Mouse (Mus musculus) right cerebral cortex, postnatal 10 days (tissue): ENCODE data around the gene Gm37240.

Source experiments
- DNase-seq, 2 experiments: peaks; one replicate each; pipeline ENCODE4 v3.0.0; 2021; ENCODE audit warnings: low spot score in 2 of 2

The Gm37240 gene

GRCm38 (mm10) chr3:84547177-84547576 is 1340.1 kb downstream of the Gm37240 start:
- no peak for DNase-seq

- peak; percentile 72 to 74 for DNase-seq
These were observed 1344.9 kb downstream of the Gm37240 start for GRCm38 (mm10) chr3:84542450-84542849.

- DNase-seq = no peak
These were observed 1345.4 kb downstream of the Gm37240 start for GRCm38 (mm10) chr3:84541881-84542280.

GRCm38 (mm10) chr3:84540640-84541039 is 1346.7 kb downstream of the Gm37240 start:
- no peak for DNase-seq

GRCm38 (mm10) chr3:84536987-84537386 is 1350.3 kb downstream of the Gm37240 start:
- DNase-seq = no peak

GRCm38 (mm10) chr3:84533227-84533626 is 1354.1 kb downstream of the Gm37240 start:
- DNase-seq = no peak

- no peak for DNase-seq
These were observed 1358.3 kb downstream of the Gm37240 start for GRCm38 (mm10) chr3:84529021-84529420.

- DNase-seq = no peak
These were observed 1362.4 kb downstream of the Gm37240 start for GRCm38 (mm10) chr3:84524952-84525351.

- DNase-seq = no peak
These were observed 1371.2 kb downstream of the Gm37240 start for GRCm38 (mm10) chr3:84516163-84516562.

- DNase-seq = no peak
These were observed 1374.4 kb downstream of the Gm37240 start for GRCm38 (mm10) chr3:84512774-84513515.

GRCm38 (mm10) chr3:84505193-84505592 is 1382.1 kb downstream of the Gm37240 start:
- DNase-seq = no peak

GRCm38 (mm10) chr3:84504291-84504690 is 1383.0 kb downstream of the Gm37240 start:
- DNase-seq = no peak

- no peak for DNase-seq
These were observed 1385.2 kb downstream of the Gm37240 start for GRCm38 (mm10) chr3:84502101-84502500.

GRCm38 (mm10) chr3:84500491-84500890 is 1386.8 kb downstream of the Gm37240 start:
- DNase-seq = no peak

GRCm38 (mm10) chr3:84497718-84498117 is 1389.6 kb downstream of the Gm37240 start:
- no peak for DNase-seq

GRCm38 (mm10) chr3:84492657-84493056 is 1394.7 kb downstream of the Gm37240 start:
- no peak for DNase-seq

GRCm38 (mm10) chr3:84492148-84492547 is 1395.2 kb downstream of the Gm37240 start:
- no peak for DNase-seq

GRCm38 (mm10) chr3:84488716-84489115 is 1398.6 kb downstream of the Gm37240 start:
- DNase-seq = peak; percentile 31 to 38

- no peak for DNase-seq
These were observed 1402.4 kb downstream of the Gm37240 start for GRCm38 (mm10) chr3:84484891-84485290.

GRCm38 (mm10) chr3:84484333-84484732 is 1403.0 kb downstream of the Gm37240 start:
- no peak for DNase-seq

- DNase-seq = no peak
These were observed 1405.2 kb downstream of the Gm37240 start for GRCm38 (mm10) chr3:84482121-84482520.

GRCm38 (mm10) chr3:84481104-84481503 is 1406.2 kb downstream of the Gm37240 start:
- DNase-seq = peak in 1 of 2 experiments; percentile 54

GRCm38 (mm10) chr3:84480006-84480897 is 1407.1 kb downstream of the Gm37240 start, which contains the start of gene Fhdc1:
Gene Fhdc1, minus strand, starts transcription at chr3:84480429.
- peak; percentile 42 to 55 for DNase-seq
